Mouse (Mus musculus): ENCODE results near the gene Ndufa11. TPM values are rescaled to one million over a fixed set of nuclear protein-coding genes. Genes with fewer than 3 reads are reported as not detected.
A peak's percentile ranks its signal among the peaks of the same experiment; 100 is the strongest.

Ndufa11 gene
- 662 and 1,009 TPM in 2 replicates for polyA plus RNA-seq (2012; rRNA removed)

GRCm38 (mm10) chr17:56717363-56718058, at the start of gene Ndufa11, which contains the start of gene Vmac:
Ndufa11 (plus strand) TSS chr17:56717767.
Vmac (minus strand) TSS chr17:56718022.
- Histone ChIP-seq H3K4me1 (ENCODE audit: control insufficient read depth, insufficient read depth, insufficient read length, low read length) (peaks cover 4% of the 10 kb centered on the region), H3K4me3 (ENCODE audit: low read depth, low read length) (peak within 1 kb of the TSS; percentile 87), H3K27me3 (ENCODE audit: control insufficient read depth, insufficient read depth, low read length) (no peaks in the 10 kb centered on the region), H3K36me3 (ENCODE audit: control insufficient read depth, insufficient read depth, low read length) (peaks cover 11% of the 10 kb centered on the region), H3K27ac (ENCODE audit: insufficient read depth, low read depth, low read length) (peak within 1 kb of the TSS; percentile 67)
- under 1% methylated on average over 59 of the region's 59 CpGs for WGBS
- peak; percentile 63; the same call in 1 of the 2 replicates for TF ChIP-seq POLR2A (IDR thresholded peaks at IDR 0.05; ENCODE audit: low read depth, low read length)
- no peak for TF ChIP-seq CTCF (IDR thresholded peaks at IDR 0.05; ENCODE audit: extremely low read depth, insufficient read length, insufficient replicate concordance, low read depth, low read length)

DNA sequence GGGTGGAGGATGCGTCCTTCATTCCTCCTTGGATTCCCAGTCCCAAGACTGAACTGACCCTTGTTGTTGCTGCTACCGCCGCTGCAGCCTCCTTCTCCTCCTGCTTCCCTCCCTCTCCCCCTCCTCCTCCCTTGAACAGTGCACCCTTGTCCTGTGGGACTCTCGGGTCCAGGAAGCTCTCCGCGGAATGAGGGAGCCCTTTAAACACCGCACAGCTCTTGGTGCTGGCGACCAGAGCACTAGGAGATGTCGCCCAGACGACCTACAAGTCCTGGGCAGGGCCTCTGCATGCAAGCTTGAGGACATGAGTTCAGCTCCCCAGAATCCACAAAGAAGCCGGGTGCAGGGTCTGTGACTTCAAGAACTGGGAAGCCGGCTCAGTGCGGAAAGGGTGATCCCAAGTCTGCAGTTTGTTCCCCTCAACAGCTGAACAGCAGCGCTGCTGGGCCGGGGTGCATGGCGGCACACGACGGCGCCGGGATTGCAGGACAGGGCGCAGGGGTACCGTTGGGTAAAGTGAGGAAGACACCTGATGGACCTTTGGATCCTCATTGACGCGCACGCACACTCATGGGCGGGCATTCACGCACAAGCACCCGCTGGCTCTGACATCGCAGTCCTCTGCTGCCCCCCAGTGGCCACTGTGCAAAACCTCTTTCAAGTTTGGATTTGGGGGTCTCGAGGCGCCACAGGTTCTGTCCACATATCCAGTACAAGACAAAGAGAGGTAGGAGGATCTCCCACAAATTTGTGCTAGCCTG, 49.0 kb upstream of the Ndufa11 start:
- TF ChIP-seq POLR2A (IDR thresholded peaks at IDR 0.05; ENCODE audit: low read depth, low read length) = no peak
- peak; percentile 98 for TF ChIP-seq CTCF (IDR thresholded peaks at IDR 0.05; ENCODE audit: extremely low read depth, insufficient read length, insufficient replicate concordance, low read depth, low read length)
- Histone ChIP-seq H3K27ac (ENCODE audit: insufficient read depth, low read depth, low read length) (no peak overlapping the region), H3K4me1 (ENCODE audit: control insufficient read depth, insufficient read depth, insufficient read length, low read length) (peaks cover 7% of the 10 kb centered on the region; the same call in 1 of the 2 replicates), H3K27me3 (ENCODE audit: control insufficient read depth, insufficient read depth, low read length) (no peaks in the 10 kb centered on the region), H3K4me3 (ENCODE audit: low read depth, low read length) (peak overlapping the region; percentile 63), H3K36me3 (ENCODE audit: control insufficient read depth, insufficient read depth, low read length) (no peaks in the 10 kb centered on the region)
- 3% methylated on average over 31 of the region's 31 CpGs for WGBS

DNA sequence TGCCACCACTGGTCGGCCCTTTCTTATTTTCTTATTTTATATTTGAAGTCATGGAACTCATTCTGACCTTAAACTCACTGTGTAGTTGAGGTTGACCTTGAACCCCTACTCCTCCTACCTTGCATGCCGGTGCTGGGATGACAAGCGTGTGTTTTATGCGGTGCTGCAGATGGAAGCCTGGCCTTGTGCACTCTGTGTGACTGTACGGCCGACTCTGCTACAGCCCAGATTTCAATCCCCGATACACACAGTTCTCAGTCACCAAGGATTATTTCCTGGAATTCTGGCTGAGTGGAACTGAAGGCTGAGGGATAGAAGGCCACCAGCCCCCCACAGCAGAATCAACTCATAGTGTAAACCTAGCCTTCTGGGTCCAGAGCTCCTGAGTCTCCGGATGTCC, 47.8 kb upstream of the Ndufa11 start:
- no peak overlapping the region for H3K27ac ChIP-seq (ENCODE audit: insufficient read depth, low read depth, low read length)
- WGBS = 90% methylated on average over 8 of the region's 8 CpGs
- H3K4me3 ChIP-seq (ENCODE audit: low read depth, low read length) = no peak overlapping the region
- TF ChIP-seq CTCF (IDR thresholded peaks at IDR 0.05; ENCODE audit: extremely low read depth, insufficient read length, insufficient replicate concordance, low read depth, low read length) (no peak), POLR2A (IDR thresholded peaks at IDR 0.05; ENCODE audit: low read depth, low read length) (no peak)
- 0 out of 2 replicates have a peak, but pooled peaks cover 2% of the 10 kb centered on the region for H3K4me1 ChIP-seq (ENCODE audit: control insufficient read depth, insufficient read depth, insufficient read length, low read length)
- H3K27me3 ChIP-seq (ENCODE audit: control insufficient read depth, insufficient read depth, low read length) = no peaks in the 10 kb centered on the region
- H3K36me3 ChIP-seq (ENCODE audit: control insufficient read depth, insufficient read depth, low read length) = no peaks in the 10 kb centered on the region

- Histone ChIP-seq H3K27me3 (ENCODE audit: control insufficient read depth, insufficient read depth, low read length) (no peaks in the 10 kb centered on the region), H3K36me3 (ENCODE audit: control insufficient read depth, insufficient read depth, low read length) (peaks cover 2% of the 10 kb centered on the region), H3K27ac (ENCODE audit: insufficient read depth, low read depth, low read length) (peak within 1 kb of the TSS; percentile 90), H3K4me3 (ENCODE audit: low read depth, low read length) (peak within 1 kb of the TSS; percentile 81), H3K4me1 (ENCODE audit: control insufficient read depth, insufficient read depth, insufficient read length, low read length) (no peaks in the 10 kb centered on the region)
- under 1% methylated on average over 60 of the region's 66 CpGs for WGBS
- TF ChIP-seq POLR2A (IDR thresholded peaks at IDR 0.05; ENCODE audit: low read depth, low read length) = peak; percentile 76
- no peak for TF ChIP-seq CTCF (IDR thresholded peaks at IDR 0.05; ENCODE audit: extremely low read depth, insufficient read length, insufficient replicate concordance, low read depth, low read length)
These were observed 44.5 kb upstream of the Ndufa11 start, which contains the start of gene Ranbp3 for GRCm38 (mm10) chr17:56672941-56673646. Ranbp3 (plus strand) TSS chr17:56673294.

DNA sequence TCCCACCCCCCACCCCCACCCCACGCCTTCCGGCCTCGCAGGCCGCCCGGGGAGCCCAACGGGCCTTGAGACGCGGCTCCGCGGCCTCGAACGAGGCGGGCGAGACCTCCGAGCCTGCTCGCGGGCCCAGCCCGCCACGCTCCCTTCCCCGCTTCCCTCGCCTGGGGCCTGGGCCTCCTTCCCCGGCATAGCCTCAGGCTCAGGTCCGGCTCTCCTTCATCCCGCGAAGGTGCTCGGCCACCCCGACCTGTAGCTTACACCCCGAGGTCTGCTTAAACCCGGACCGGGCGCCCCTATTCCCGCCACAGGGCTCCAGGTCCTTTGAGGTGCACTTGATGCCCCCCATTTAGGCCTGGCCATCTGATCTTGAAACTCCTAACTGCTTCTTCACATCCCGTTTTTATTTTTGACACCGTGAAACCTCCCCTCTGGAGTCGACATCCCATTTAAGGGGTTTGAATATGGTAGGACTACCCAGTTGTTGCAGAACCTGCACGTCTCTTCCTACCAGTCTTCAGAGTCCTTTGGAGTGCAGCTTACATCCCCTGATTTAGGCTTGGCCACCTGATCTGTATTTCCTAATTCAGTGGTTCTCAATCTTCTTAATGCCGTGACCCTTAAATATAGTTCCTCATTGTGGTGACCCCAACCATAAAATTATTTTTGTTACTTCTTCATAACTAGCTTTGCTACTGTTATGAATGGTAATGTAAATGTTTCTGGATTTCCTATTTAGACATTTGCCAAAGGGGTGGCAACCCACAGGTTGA, 43.7 kb upstream of the Ndufa11 start:
- TF ChIP-seq CTCF (IDR thresholded peaks at IDR 0.05; ENCODE audit: extremely low read depth, insufficient read length, insufficient replicate concordance, low read depth, low read length) = no peak
- TF ChIP-seq POLR2A (IDR thresholded peaks at IDR 0.05; ENCODE audit: low read depth, low read length) = no peak
- Histone ChIP-seq H3K27me3 (ENCODE audit: control insufficient read depth, insufficient read depth, low read length) (no peaks in the 10 kb centered on the region), H3K27ac (ENCODE audit: insufficient read depth, low read depth, low read length) (0 out of 2 replicates have a peak overlapping the region, but pooled peaks have one; percentile 34), H3K36me3 (ENCODE audit: control insufficient read depth, insufficient read depth, low read length) (peaks cover 4% of the 10 kb centered on the region), H3K4me3 (ENCODE audit: low read depth, low read length) (peak overlapping the region; percentile 81), H3K4me1 (ENCODE audit: control insufficient read depth, insufficient read depth, insufficient read length, low read length) (no peaks in the 10 kb centered on the region)
- under 1% methylated on average over 37 of the region's 37 CpGs for WGBS

DNA sequence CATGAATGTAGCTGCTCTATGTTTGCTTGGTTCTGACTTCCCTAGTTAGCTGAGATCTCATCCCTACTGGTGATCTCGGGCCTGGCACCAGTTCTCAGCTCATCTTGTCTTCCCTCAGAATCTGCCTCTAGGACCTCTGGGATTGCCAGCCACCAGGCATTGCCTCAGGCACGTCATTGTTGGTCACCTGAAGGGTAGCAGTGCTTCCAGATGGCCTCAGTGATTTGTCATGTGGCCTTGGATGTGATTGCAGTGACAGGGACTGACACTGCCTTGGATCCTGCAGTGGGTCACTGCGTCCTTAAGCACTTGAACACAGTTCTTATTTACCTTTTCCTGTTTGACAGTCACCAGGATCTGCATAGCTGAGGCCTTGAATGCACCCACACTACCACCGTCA, 35.8 kb upstream of the Ndufa11 start:
- H3K27ac ChIP-seq (ENCODE audit: insufficient read depth, low read depth, low read length) = no peak overlapping the region
- no peaks in the 10 kb centered on the region for H3K4me1 ChIP-seq (ENCODE audit: control insufficient read depth, insufficient read depth, insufficient read length, low read length)
- 62% methylated on average over 4 of the region's 4 CpGs for WGBS
- TF ChIP-seq POLR2A (IDR thresholded peaks at IDR 0.05; ENCODE audit: low read depth, low read length) = no peak
- peaks cover 22% of the 10 kb centered on the region for H3K36me3 ChIP-seq (ENCODE audit: control insufficient read depth, insufficient read depth, low read length)
- H3K27me3 ChIP-seq (ENCODE audit: control insufficient read depth, insufficient read depth, low read length) = no peaks in the 10 kb centered on the region
- H3K4me3 ChIP-seq (ENCODE audit: low read depth, low read length) = no peak overlapping the region

Data from small intestine, adult 2 months (tissue).